Mouse (Mus musculus) hindbrain, embryonic 12.5 days (tissue): ENCODE results near the gene Ccdc14. TPM values are rescaled to one million over a fixed set of nuclear protein-coding genes. Genes with fewer than 3 reads are reported as not detected.

Source experiments
- ATAC-seq: fragments of 200-750 bp; cut with Nextera tagmentation; 2 replicates; pipeline ENCODE4 v1.8.0; 2017; ENCODE audit warnings: moderate TSS enrichment; ENCODE audit not compliant: low FRiP score
- H3K27ac ChIP-seq: fragments of 300-500 bp; sonication (generic); 2 replicates; pipeline ENCODE4 v1.5.1; 2016; ENCODE audit warnings: mild to moderate bottlenecking
- H3K27me3 ChIP-seq: fragments of 300-500 bp; sonication (generic); 2 replicates; pipeline ENCODE4 v1.6.1; 2016; ENCODE audit warnings: mild to moderate bottlenecking
- H3K36me3 ChIP-seq: fragments of 300-500 bp; sonication (generic); 2 replicates; pipeline ENCODE4 v1.6.1; 2016; ENCODE audit warnings: mild to moderate bottlenecking
- H3K4me1 ChIP-seq: fragments of 300-500 bp; sonication (generic); 2 replicates; pipeline ENCODE4 v1.6.1; 2016
- H3K4me2 ChIP-seq: fragments of 300-500 bp; sonication (generic); replicated peaks from 2 replicates; pipeline ENCODE4 v1.6.1; 2016; ENCODE audit warnings: mild to moderate bottlenecking
- H3K4me3 ChIP-seq: fragments of 300-500 bp; sonication (generic); 2 replicates; pipeline ENCODE4 v1.5.1; 2016; ENCODE audit warnings: mild to moderate bottlenecking
- H3K9ac ChIP-seq: fragments of 300-500 bp; sonication (generic); 2 replicates; pipeline ENCODE4 v1.6.1; 2016; ENCODE audit warnings: mild to moderate bottlenecking, moderate library complexity
- H3K9me3 ChIP-seq: fragments of 300-500 bp; sonication (generic); replicated peaks from 2 replicates; pipeline ENCODE4 v1.6.1; 2016; ENCODE audit warnings: mild to moderate bottlenecking
- WGBS: fragments of 180-500 bp; shearing (Covaris S2); methylation state at CpG from one replicate; pipeline ENCODE4 v1.1.7; 2016; 5-methylcytosine and 5-hydroxymethylcytosine counted together
- polyA plus RNA-seq: library from polyadenylated mRNA; unstranded; fragments of >200 nt; fragmentation: Nextera tagmentation; extraction: Ambion mirVana; gene quantifications from 2 replicates; pipeline ENCODE4 v1.2.1, GENCODE M21; 2016

The Ccdc14 gene
- polyA plus RNA-seq, 1 experiment from 2014 or later, result 8.4 TPM

DNA sequence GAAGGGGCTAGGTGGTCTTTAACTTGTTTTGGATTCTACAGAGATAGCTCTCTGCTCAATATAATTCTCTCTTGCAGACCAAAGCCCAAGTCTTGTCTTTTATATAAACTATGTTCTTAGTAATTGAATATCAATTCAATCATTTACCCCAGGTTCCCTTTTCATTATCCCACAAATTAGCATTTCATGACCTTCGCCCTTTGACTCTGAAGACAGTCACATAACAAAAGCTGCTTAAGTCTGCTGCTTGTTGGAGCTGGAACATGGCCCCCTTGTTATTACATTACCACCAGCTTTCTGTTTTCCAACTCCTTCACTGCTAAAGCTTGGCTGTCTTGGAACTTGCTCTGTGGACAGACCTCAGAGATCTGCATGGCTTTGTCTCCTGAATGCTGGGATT lies 39.0 kb downstream of the Ccdc14 start:
- H3K4me3 ChIP-seq, result no peak overlapping the region
- H3K27ac ChIP-seq, result no peak overlapping the region
- no peak overlapping the region for H3K4me2 ChIP-seq
- no peaks in the 10 kb centered on the region for H3K27me3 ChIP-seq
- 87% methylated on average over 1 of the region's 1 CpGs for whole genome bisulfite sequencing
- H3K9me3 ChIP-seq, result peaks cover 3% of the 10 kb centered on the region; the same call in 1 of the 2 replicates
- H3K36me3 ChIP-seq, result peaks cover 4% of the 10 kb centered on the region; the same call in 1 of the 2 replicates
- ATAC-seq, result no peak
- no peaks in the 10 kb centered on the region for H3K4me1 ChIP-seq
- H3K9ac ChIP-seq, result no peak overlapping the region

DNA sequence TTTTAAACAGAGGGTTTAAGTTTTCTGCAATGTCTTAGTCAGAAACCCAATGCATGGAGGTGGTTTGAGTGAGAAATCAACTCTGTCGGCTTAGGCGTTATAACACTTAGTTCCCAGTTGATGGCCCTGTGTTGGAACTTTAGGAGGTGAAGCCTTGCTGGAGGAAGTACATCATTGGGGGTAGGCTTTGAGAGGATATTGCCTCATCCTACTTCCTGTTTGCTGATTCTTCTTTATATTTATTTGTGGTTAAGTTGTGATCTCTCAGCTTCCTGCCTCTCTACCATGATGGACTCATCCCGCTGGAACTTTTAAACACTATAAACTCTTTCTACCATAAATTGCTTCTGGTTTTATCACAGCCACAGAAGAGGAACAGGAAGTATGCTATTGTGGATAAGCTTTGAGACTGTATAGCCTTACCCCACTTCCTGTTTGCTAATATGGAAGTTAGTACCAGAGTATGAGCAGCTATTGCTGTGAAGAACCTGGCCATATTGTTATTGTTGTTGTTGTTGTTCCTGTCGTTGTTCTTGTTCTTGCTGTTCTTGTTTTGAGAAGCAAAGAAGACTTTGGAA lies 48.3 kb downstream of the Ccdc14 start:
- no peaks in the 10 kb centered on the region for H3K4me1 ChIP-seq
- no peak overlapping the region for H3K27ac ChIP-seq
- H3K4me2 ChIP-seq, result no peak overlapping the region
- 92% methylated on average over 4 of the region's 4 CpGs for WGBS
- H3K36me3 ChIP-seq, result no peaks in the 10 kb centered on the region
- ATAC-seq, result no peak
- peaks cover 3% of the 10 kb centered on the region; the same call in 1 of the 2 replicates for H3K27me3 ChIP-seq
- no peak overlapping the region for H3K9ac ChIP-seq
- H3K4me3 ChIP-seq, result no peak overlapping the region
- no peaks in the 10 kb centered on the region for H3K9me3 ChIP-seq

- no peak overlapping the region for H3K27ac ChIP-seq
- no peaks in the 10 kb centered on the region for H3K9me3 ChIP-seq
- no peaks in the 10 kb centered on the region for H3K36me3 ChIP-seq
- no peak overlapping the region for H3K9ac ChIP-seq
- peaks cover 11% of the 10 kb centered on the region for H3K4me1 ChIP-seq
- no peak overlapping the region for H3K4me2 ChIP-seq
- no peak for ATAC-seq
- H3K4me3 ChIP-seq, result no peak overlapping the region
- peaks cover 19% of the 10 kb centered on the region for H3K27me3 ChIP-seq
- 61% methylated on average over 2 of the region's 2 CpGs for WGBS
These were observed 52.5 kb downstream of the Ccdc14 start for GRCm38 (mm10) chr16:34742930-34743329.

DNA sequence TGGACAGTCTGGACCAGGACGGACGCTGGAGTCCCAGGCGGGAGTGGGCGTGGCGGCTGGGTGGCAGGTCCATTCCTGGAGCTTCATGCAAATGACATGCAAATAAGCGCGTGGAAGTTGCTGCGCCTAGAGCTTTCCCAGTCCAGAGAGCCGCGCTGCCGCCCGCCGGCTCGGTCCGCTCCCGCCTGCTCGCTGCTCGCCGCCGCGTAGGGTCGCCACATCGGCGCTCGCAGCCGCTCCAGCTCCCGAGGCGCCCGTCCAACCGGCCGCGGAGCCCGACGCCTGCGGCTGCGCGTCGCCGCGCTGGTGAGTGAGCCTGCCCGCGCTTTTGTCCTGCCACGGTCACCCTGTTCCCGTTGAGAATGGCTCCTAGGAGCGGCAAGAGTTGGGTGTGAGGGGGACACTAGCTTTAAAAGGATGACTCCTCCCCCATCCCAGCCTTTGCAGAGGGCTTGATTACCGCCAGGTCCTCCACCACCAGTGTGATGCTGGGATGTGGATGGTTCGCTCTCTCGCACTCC lies 54.7 kb downstream of the Ccdc14 start, which contains the start of gene Mylk:
TSS of gene Mylk (plus strand) at position 146 of the 521 bp plus-strand sequence.
- H3K4me1 ChIP-seq, result peaks cover 24% of the 10 kb centered on the region
- ATAC-seq, result peak; percentile 88
- H3K27ac ChIP-seq, result peak within 1 kb of the TSS; percentile 40; the same call in 1 of the 2 replicates
- peak within 1 kb of the TSS; percentile 54 for H3K9ac ChIP-seq
- peaks cover 19% of the 10 kb centered on the region for H3K27me3 ChIP-seq
- H3K9me3 ChIP-seq, result no peaks in the 10 kb centered on the region
- H3K4me2 ChIP-seq, result peak within 1 kb of the TSS; percentile 89
- no peaks in the 10 kb centered on the region for H3K36me3 ChIP-seq
- peak within 1 kb of the TSS; percentile 44 for H3K4me3 ChIP-seq
- WGBS, result under 1% methylated on average over 48 of the region's 48 CpGs

- no peak for ATAC-seq
- H3K4me2 ChIP-seq, result peak overlapping the region; percentile 18; the same call in 1 of the 2 replicates
- H3K27me3 ChIP-seq, result peaks cover 19% of the 10 kb centered on the region
- H3K36me3 ChIP-seq, result no peaks in the 10 kb centered on the region
- H3K9ac ChIP-seq, result no peak overlapping the region
- WGBS, result 14% methylated on average over 11 of the region's 11 CpGs
- peaks cover 24% of the 10 kb centered on the region for H3K4me1 ChIP-seq
- H3K4me3 ChIP-seq, result no peak overlapping the region
- H3K9me3 ChIP-seq, result no peaks in the 10 kb centered on the region
- no peak overlapping the region for H3K27ac ChIP-seq
These were observed 57.8 kb downstream of the Ccdc14 start for GRCm38 (mm10) chr16:34748081-34748720.

GRCm38 (mm10) chr16:34749536-34749935 lies 59.1 kb downstream of the Ccdc14 start:
- no peak overlapping the region for H3K27ac ChIP-seq
- ATAC-seq, result no peak
- 57% methylated on average over 4 of the region's 4 CpGs for WGBS

GRCm38 (mm10) chr16:34752026-34752425 lies 61.6 kb downstream of the Ccdc14 start:
- no peaks in the 10 kb centered on the region for H3K36me3 ChIP-seq
- ATAC-seq, result no peak
- no peak overlapping the region for H3K4me3 ChIP-seq
- H3K4me2 ChIP-seq, result no peak overlapping the region
- peaks cover 14% of the 10 kb centered on the region for H3K4me1 ChIP-seq
- no peaks in the 10 kb centered on the region for H3K9me3 ChIP-seq
- no peak overlapping the region for H3K27ac ChIP-seq
- WGBS, result 65% methylated on average over 3 of the region's 3 CpGs
- H3K9ac ChIP-seq, result no peak overlapping the region
- H3K27me3 ChIP-seq, result peaks cover 3% of the 10 kb centered on the region; the same call in 1 of the 2 replicates

More at GRCm38 (mm10) chr16:34749536-34749935, 59.1 kb downstream of the Ccdc14 start:
- Histone ChIP-seq H3K4me1 (peaks cover 24% of the 10 kb centered on the region), H3K9me3 (no peaks in the 10 kb centered on the region), H3K36me3 (no peaks in the 10 kb centered on the region), H3K4me2 (no peak overlapping the region), H3K9ac (no peak overlapping the region), H3K4me3 (no peak overlapping the region), H3K27me3 (peaks cover 16% of the 10 kb centered on the region)

GRCm38 (mm10) chr16:34752977-34753376 lies 62.6 kb downstream of the Ccdc14 start:
- H3K4me2 ChIP-seq, result no peak overlapping the region
- no peaks in the 10 kb centered on the region; the same call in 1 of the 2 replicates for H3K27me3 ChIP-seq
- H3K4me3 ChIP-seq, result no peak overlapping the region
- H3K36me3 ChIP-seq, result no peaks in the 10 kb centered on the region
- 93% methylated on average over 3 of the region's 3 CpGs for WGBS
- H3K4me1 ChIP-seq, result peaks cover 12% of the 10 kb centered on the region
- H3K27ac ChIP-seq, result no peak overlapping the region
- no peak for ATAC-seq
- H3K9me3 ChIP-seq, result no peaks in the 10 kb centered on the region
- H3K9ac ChIP-seq, result no peak overlapping the region

DNA sequence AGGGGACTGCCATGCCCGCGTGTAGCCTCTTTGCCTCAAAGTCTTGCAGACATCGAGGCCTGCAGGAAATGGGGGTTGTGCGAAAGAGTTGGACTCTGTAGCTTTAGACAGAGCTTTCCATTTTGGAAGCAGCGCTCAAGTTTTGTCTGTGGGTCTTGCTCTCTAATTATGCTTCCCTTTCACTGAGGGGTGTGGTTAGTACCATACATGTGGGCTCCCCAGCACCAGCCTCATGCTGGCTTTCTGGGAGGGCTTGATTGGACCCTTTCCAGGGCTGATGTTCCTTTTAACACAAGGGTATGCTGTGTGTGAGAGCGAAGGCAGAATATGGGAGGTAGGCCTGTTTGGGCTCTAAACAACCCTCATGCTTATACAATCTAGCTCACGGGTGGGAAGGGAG lies 66.6 kb downstream of the Ccdc14 start:
- 82% methylated on average over 7 of the region's 7 CpGs for WGBS
- Histone ChIP-seq H3K36me3 (no peaks in the 10 kb centered on the region), H3K9me3 (no peaks in the 10 kb centered on the region), H3K9ac (no peak overlapping the region), H3K4me1 (no peaks in the 10 kb centered on the region), H3K4me3 (no peak overlapping the region), H3K27me3 (no peaks in the 10 kb centered on the region), H3K4me2 (no peak overlapping the region), H3K27ac (no peak overlapping the region)
- no peak for ATAC-seq

DNA sequence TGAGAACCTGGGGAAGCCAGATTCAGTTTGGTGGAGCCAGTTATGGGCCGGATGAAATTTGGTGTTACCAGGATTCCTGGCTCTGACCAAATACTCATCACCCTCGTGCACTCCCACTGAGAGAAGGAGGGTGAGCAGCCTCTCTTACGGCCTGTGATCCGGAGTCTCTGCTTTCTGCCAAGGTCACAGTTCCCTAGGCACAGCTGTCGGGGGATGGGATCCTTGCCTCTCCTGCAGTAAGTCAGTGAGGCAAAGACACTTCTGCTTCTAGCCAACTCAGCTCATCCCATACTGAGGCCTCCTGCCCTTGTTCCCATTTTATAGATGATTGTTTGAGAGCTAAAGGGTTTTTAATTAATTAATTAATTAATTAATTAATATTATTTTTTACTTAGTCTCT lies 67.8 kb downstream of the Ccdc14 start:
- H3K4me3 ChIP-seq, result no peak overlapping the region
- WGBS, result 55% methylated on average over 5 of the region's 5 CpGs
- no peaks in the 10 kb centered on the region for H3K4me1 ChIP-seq
- H3K9me3 ChIP-seq, result no peaks in the 10 kb centered on the region
- H3K27ac ChIP-seq, result no peak overlapping the region
- no peak for ATAC-seq
- no peaks in the 10 kb centered on the region for H3K36me3 ChIP-seq
- H3K27me3 ChIP-seq, result no peaks in the 10 kb centered on the region
- no peak overlapping the region for H3K9ac ChIP-seq
- H3K4me2 ChIP-seq, result no peak overlapping the region

- no peaks in the 10 kb centered on the region for H3K4me1 ChIP-seq
- no peak overlapping the region for H3K9ac ChIP-seq
- no peak for ATAC-seq
- H3K4me2 ChIP-seq, result no peak overlapping the region
- no peaks in the 10 kb centered on the region for H3K27me3 ChIP-seq
- WGBS, result 84% methylated on average over 9 of the region's 9 CpGs
- H3K4me3 ChIP-seq, result no peak overlapping the region
- no peak overlapping the region for H3K27ac ChIP-seq
- H3K9me3 ChIP-seq, result no peaks in the 10 kb centered on the region
- H3K36me3 ChIP-seq, result no peaks in the 10 kb centered on the region
These were observed 73.7 kb downstream of the Ccdc14 start for GRCm38 (mm10) chr16:34763959-34764591.

DNA sequence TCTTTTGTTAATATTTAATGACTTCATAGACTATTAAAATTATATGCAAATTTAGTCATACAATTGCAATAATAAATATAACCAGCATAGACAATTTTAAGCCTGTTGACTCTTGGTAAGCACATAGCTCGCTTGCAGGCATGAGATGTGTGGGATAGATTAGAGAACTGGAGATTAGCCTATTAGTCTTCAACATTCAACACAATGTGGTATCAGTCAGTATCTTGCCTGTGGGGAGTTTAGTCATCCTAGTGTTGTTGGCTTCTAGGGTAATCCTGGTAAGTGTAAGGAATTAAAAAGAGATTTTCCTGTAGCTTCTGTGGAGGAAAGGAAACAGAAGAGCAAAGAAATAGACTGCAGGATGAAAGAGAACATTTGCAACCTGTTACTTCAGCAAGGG lies 75.2 kb downstream of the Ccdc14 start:
- no peak for ATAC-seq
- Histone ChIP-seq H3K9ac (no peak overlapping the region), H3K4me2 (no peak overlapping the region), H3K36me3 (no peaks in the 10 kb centered on the region), H3K9me3 (no peaks in the 10 kb centered on the region), H3K27ac (no peak overlapping the region), H3K4me3 (no peak overlapping the region), H3K4me1 (no peaks in the 10 kb centered on the region), H3K27me3 (no peaks in the 10 kb centered on the region)
- WGBS, result 86% methylated on average over 1 of the region's 1 CpGs
